9 mouse cellular contexts compared by ENCODE assay signal in the genomic region with DNA sequence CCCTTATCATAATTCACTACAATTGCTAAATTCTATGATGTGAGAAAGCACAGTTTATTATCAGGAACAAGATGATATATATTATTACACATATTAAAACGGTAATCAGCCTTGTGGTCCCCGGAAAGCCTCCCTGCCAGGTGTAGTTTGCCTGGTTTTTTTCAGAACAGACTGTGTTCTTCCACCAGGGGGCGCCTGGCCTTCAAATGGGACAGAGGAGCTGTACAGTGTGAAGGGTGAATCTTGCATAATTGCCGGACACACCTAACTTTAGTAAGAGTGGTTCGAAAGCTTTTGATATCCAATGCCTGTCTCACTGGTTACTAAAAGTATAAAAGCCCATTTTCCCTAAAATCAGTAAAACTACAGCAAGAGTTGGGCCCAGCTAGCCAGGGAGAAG. TPM values are rescaled to one million over a fixed set of nuclear protein-coding genes. Genes with fewer than 3 reads are reported as not detected.
DNase-seq lines count a peak whose midpoint lies in the region; ATAC-seq and TF ChIP-seq lines count a peak whose summit lies in the region.
"Had no signal": no experiment of that assay in that cellular context is flagged by ENCODE, and none has a peak within 500 bp of the region (broad histone marks: within the 10 kb centered on the region; RNA-seq: fewer than 3 reads in every experiment).

No protein-coding gene starts in this region.

- H3K4me1 ChIP-seq in heart, adult 2 months (ENCODE audit: control insufficient read depth, insufficient read depth, low read length) = peaks cover 3% of the 10 kb centered on the region; the same call in 1 of the 2 replicates
- H3K4me1 ChIP-seq in embryonic facial prominence, embryonic 10.5 days = no peaks in the 10 kb centered on the region
- no peaks in the 10 kb centered on the region for H3K4me1 ChIP-seq in limb, embryonic 10.5 days
- no peaks in the 10 kb centered on the region for H3K4me1 ChIP-seq in midbrain, embryonic 14.5 days (ENCODE audit: control insufficient read depth, insufficient read depth, low read length)
- H3K4me1 ChIP-seq: limb, embryonic 15.5 days had no signal

- H3K79me2 ChIP-seq in heart, adult 2 months (replicated peaks; ENCODE audit: control insufficient read depth, insufficient read depth, low read length) = no peaks in the 10 kb centered on the region

- intact Hi-C loops in heart, adult 2 months (cut with DNase I) = loop anchor here (1.0 to 2.0 kb wide), 4 partner anchors 39 to 221 kb away; no protein-coding TSS in a partner anchor

- 9% methylated on average over 5 of the region's 5 CpGs for WGBS in heart, adult 2 months
- 50% methylated on average over 5 of the region's 5 CpGs for WGBS in embryonic facial prominence, embryonic 10.5 days
- 41% methylated on average over 5 of the region's 5 CpGs for WGBS in limb, embryonic 10.5 days
- 39% methylated on average over 5 of the region's 5 CpGs for WGBS in midbrain, embryonic 14.5 days

- H3K4me3 ChIP-seq in heart, adult 2 months = no peak overlapping the region
- no peak overlapping the region for H3K4me3 ChIP-seq in embryonic facial prominence, embryonic 10.5 days
- no peak overlapping the region for H3K4me3 ChIP-seq in limb, embryonic 10.5 days
- no peak overlapping the region for H3K4me3 ChIP-seq in midbrain, embryonic 14.5 days (replicated peaks; ENCODE audit: low read depth, low read length)
- H3K4me3 ChIP-seq: limb, embryonic 15.5 days had no signal

- no peak for TF ChIP-seq POLR2A in heart, adult 2 months (IDR thresholded peaks at IDR 0.05; ENCODE audit: insufficient read depth, low read depth, low read length)

- no peak overlapping the region for H3K27ac ChIP-seq in heart, adult 2 months
- H3K27ac ChIP-seq in embryonic facial prominence, embryonic 10.5 days (replicated peaks) = no peak overlapping the region
- H3K27ac ChIP-seq in limb, embryonic 10.5 days = no peak overlapping the region
- no peak overlapping the region for H3K27ac ChIP-seq in midbrain, embryonic 14.5 days (replicated peaks; ENCODE audit: low read depth, low read length)
- H3K27ac ChIP-seq: limb, embryonic 15.5 days had no signal

- H3K9ac ChIP-seq in heart, adult 2 months (ENCODE audit: low read depth, low read length) = peak overlapping the region; percentile 19; the same call in 1 of the 2 replicates
- H3K9ac ChIP-seq in midbrain, embryonic 14.5 days (replicated peaks; ENCODE audit: low read length) = no peak overlapping the region
- H3K9ac ChIP-seq: limb, embryonic 15.5 days had no signal

- H3K27me3 ChIP-seq in heart, adult 2 months (ENCODE audit: control insufficient read depth, insufficient read depth, low read length) = no peaks in the 10 kb centered on the region
- no peaks in the 10 kb centered on the region for H3K27me3 ChIP-seq in embryonic facial prominence, embryonic 10.5 days (replicated peaks; ENCODE audit: low read depth, poor library complexity, severe bottlenecking)
- no peaks in the 10 kb centered on the region for H3K27me3 ChIP-seq in limb, embryonic 10.5 days (ENCODE audit: low read depth, poor library complexity, severe bottlenecking)
- no peaks in the 10 kb centered on the region for H3K27me3 ChIP-seq in midbrain, embryonic 14.5 days (ENCODE audit: control insufficient read depth, insufficient read depth, low read length)
- no peaks in the 10 kb centered on the region for H3K27me3 ChIP-seq in splenic B cell, adult 2 months (ENCODE audit: control insufficient read depth, insufficient read depth, low read length, poor library complexity, severe bottlenecking)
- H3K27me3 ChIP-seq: limb, embryonic 15.5 days had no signal

- H3K4me2 ChIP-seq in midbrain, embryonic 14.5 days (ENCODE audit: low read length) = no peak overlapping the region
- H3K4me2 ChIP-seq: limb, embryonic 15.5 days had no signal

- ATAC-seq in midbrain, embryonic 14.5 days (ENCODE audit: low FRiP score, low TSS enrichment) = no peak

- no peaks in the 10 kb centered on the region for H3K36me3 ChIP-seq in heart, adult 2 months (ENCODE audit: control insufficient read depth, insufficient read depth, low read length)
- H3K36me3 ChIP-seq in embryonic facial prominence, embryonic 10.5 days (replicated peaks) = no peaks in the 10 kb centered on the region
- H3K36me3 ChIP-seq in limb, embryonic 10.5 days = no peaks in the 10 kb centered on the region
- no peaks in the 10 kb centered on the region for H3K36me3 ChIP-seq in midbrain, embryonic 14.5 days (ENCODE audit: control insufficient read depth, insufficient read depth, low read length)
- no peaks in the 10 kb centered on the region for H3K36me3 ChIP-seq in splenic B cell, adult 2 months (ENCODE audit: control insufficient read depth, insufficient read depth, low read length, poor library complexity, severe bottlenecking)
- H3K36me3 ChIP-seq: limb, embryonic 15.5 days had no signal

- TF ChIP-seq CTCF in heart, adult 2 months (IDR thresholded peaks at IDR 0.05) = peak; percentile 94

- TF ChIP-seq EP300 in heart, adult 2 months (IDR thresholded peaks at IDR 0.05; ENCODE audit: insufficient read depth, low read depth, low read length) = peak; percentile 66; the same call in 1 of the 2 replicates

- no peaks in the 10 kb centered on the region for H3K9me3 ChIP-seq in embryonic facial prominence, embryonic 10.5 days
- no peaks in the 10 kb centered on the region for H3K9me3 ChIP-seq in limb, embryonic 10.5 days (replicated peaks)
- H3K9me3 ChIP-seq in midbrain, embryonic 14.5 days (ENCODE audit: control insufficient read depth, low read length) = no peaks in the 10 kb centered on the region
- H3K9me3 ChIP-seq: limb, embryonic 15.5 days had no signal

- peak; percentile 66 to 82 for DNase-seq in heart, adult 2 months
- no peak for DNase-seq in heart, adult 11 months
- peak; percentile 83 to 90 for DNase-seq in adrenal gland, postnatal 36 days
- peak; percentile 75 for DNase-seq in embryonic facial prominence, embryonic 10.5 days (ENCODE audit: low spot score)
- peak; percentile 86 for DNase-seq in heart, postnatal 4 days
- DNase-seq in limb, embryonic 10.5 days (ENCODE audit: low spot score) = peak; percentile 84
- peak; percentile 83 for DNase-seq in midbrain, embryonic 14.5 days
- DNase-seq in splenic B cell, adult 2 months (ENCODE audit: low read depth, low spot score) = peak; percentile 84

RNA-seq across cellular contexts. Expression of gene Bcl2l10, which starts 14.1 kb away (rescaled TPM):
- not detected for total RNA-seq in heart, adult 2 months (2021)
- polyA plus RNA-seq in heart, adult 2 months (2012; rRNA removed) = 0.15 TPM in 1 of 2 replicates, not detected in the other
- total RNA-seq in adrenal gland, postnatal 36 days (2021) = under 1 TPM in 1 of 2 experiments, not detected in 1; 0.83 TPM
- polyA plus RNA-seq in embryonic facial prominence, embryonic 10.5 days (2016; fragmentation: Nextera tagmentation; extraction: Ambion mirVana) = not detected in 2 replicates
- under 1 TPM in 1 of 2 experiments, not detected in 1; 0.21 TPM for total RNA-seq in heart, postnatal 4 days (2021)
- not detected in 2 replicates for polyA plus RNA-seq in limb, embryonic 10.5 days (2016; fragmentation: Nextera tagmentation; extraction: Ambion mirVana)
- polyA plus RNA-seq in midbrain, embryonic 14.5 days (2014; fragmentation: Nextera tagmentation; extraction: Ambion mirVana) = not detected in 2 replicates
- polyA plus RNA-seq: limb, embryonic 15.5 days had no signal

RNA-seq across cellular contexts. Expression of gene Mapk6, which starts 48.1 kb away (rescaled TPM):
- 10 to 100 TPM; 25.6 to 26.8 TPM for total RNA-seq in heart, adult 2 months (2021)
- polyA plus RNA-seq in heart, adult 2 months (2012; rRNA removed) = 11.2 and 22.3 TPM in 2 replicates
- total RNA-seq in adrenal gland, postnatal 36 days (2021) = 10 to 100 TPM; 36.2 to 49.2 TPM
- 149 and 151 TPM in 2 replicates for polyA plus RNA-seq in embryonic facial prominence, embryonic 10.5 days (2016; fragmentation: Nextera tagmentation; extraction: Ambion mirVana)
- 10 to 100 TPM; 59.7 to 60.7 TPM for total RNA-seq in heart, postnatal 4 days (2021)
- polyA plus RNA-seq in limb, embryonic 10.5 days (2016; fragmentation: Nextera tagmentation; extraction: Ambion mirVana) = 141 and 146 TPM in 2 replicates
- 155 and 208 TPM in 2 replicates for polyA plus RNA-seq in midbrain, embryonic 14.5 days (2014; fragmentation: Nextera tagmentation; extraction: Ambion mirVana)

RNA-seq across cellular contexts. Expression of gene Gnb5, which starts 55.6 kb away (rescaled TPM):
- total RNA-seq in heart, adult 2 months (2021) = 10 to 100 TPM; 23.5 to 23.9 TPM
- 33.0 and 52.8 TPM in 2 replicates for polyA plus RNA-seq in heart, adult 2 months (2012; rRNA removed)
- total RNA-seq in adrenal gland, postnatal 36 days (2021) = 10 to 100 TPM; 48.8 to 52.4 TPM
- 22.4 and 24.5 TPM in 2 replicates for polyA plus RNA-seq in embryonic facial prominence, embryonic 10.5 days (2016; fragmentation: Nextera tagmentation; extraction: Ambion mirVana)
- 10 to 100 TPM; 41.6 to 43.1 TPM for total RNA-seq in heart, postnatal 4 days (2021)
- 14.3 and 17.8 TPM in 2 replicates for polyA plus RNA-seq in limb, embryonic 10.5 days (2016; fragmentation: Nextera tagmentation; extraction: Ambion mirVana)
- polyA plus RNA-seq in midbrain, embryonic 14.5 days (2014; fragmentation: Nextera tagmentation; extraction: Ambion mirVana) = 69.6 and 70.1 TPM in 2 replicates
